Mouse (Mus musculus) T-cell, adult 66 days (primary cell): Measurements from ENCODE around the gene Rpl13. TPM values are rescaled to one million over a fixed set of nuclear protein-coding genes. Genes with fewer than 3 reads are reported as not detected.

ENCODE experiments used
- total RNA-seq, 2 experiments: library from RNA; stranded (reverse); gene quantifications; 3 replicates in 1 of 2; 4 replicates in 1 of 2; pipeline ENCODE4 v1.2.4; 2023

Rpl13 gene
- 1,000 to 10,000 TPM; 1,793 to 1,834 TPM for total RNA-seq

GRCm38 (mm10) chr8:123101735-123102685 is at the start of gene Rpl13:
Rpl13 (plus strand) TSS chr8:123102350.

GRCm38 (mm10) chr8:123062721-123063120 is 39.4 kb upstream of the Rpl13 start, which contains the start of gene Spg7:
Spg7 (plus strand) TSS chr8:123062942.

GRCm38 (mm10) chr8:123117127-123117731 is 15.1 kb downstream of the Rpl13 start, which contains the start of gene Cpne7:
Cpne7 (plus strand) TSS chr8:123117374.

Other genes starting within 250 kb of the Rpl13 start
- gene Ankrd11, start 60.1 kb upstream of the Rpl13 start, total RNA-seq: 100 to 1,000 TPM; 315 to 332 TPM
- 10 to 100 TPM; 64.1 to 68.2 TPM for gene Spg7, start 39.4 kb upstream of the Rpl13 start, total RNA-seq
- gene Cpne7, start 15.0 kb downstream of the Rpl13 start, total RNA-seq: 1 to 10 TPM; 2.4 to 4.4 TPM
- not detected for gene Sult5a1, start 56.0 kb downstream of the Rpl13 start, total RNA-seq
- not detected for gene Dpep1, start 83.9 kb downstream of the Rpl13 start, total RNA-seq
- gene Chmp1a, start 110.4 kb downstream of the Rpl13 start, total RNA-seq: 10 to 100 TPM; 66.2 to 94.1 TPM
- not detected for gene Spata33, start 110.5 kb downstream of the Rpl13 start, total RNA-seq
- 10 to 100 TPM; 56.3 to 72.4 TPM for gene Cdk10, start 122.5 kb downstream of the Rpl13 start, total RNA-seq
- 10 to 100 TPM; 10.6 to 14.3 TPM for gene Spata2l, start 133.9 kb downstream of the Rpl13 start, total RNA-seq
- 10 to 100 TPM; 35.2 to 40.2 TPM for gene Zfp276, start 151.8 kb downstream of the Rpl13 start, total RNA-seq
- 10 to 100 TPM; 31.2 to 33.0 TPM for gene Vps9d1, start 152.0 kb downstream of the Rpl13 start, total RNA-seq
- gene Fanca, start 216.2 kb downstream of the Rpl13 start, total RNA-seq: 1 to 10 TPM; 9.8 TPM
- gene Spire2, start 230.4 kb downstream of the Rpl13 start, total RNA-seq: not detected